Mouse (Mus musculus): Measurements from ENCODE around the gene Gm9736.

- TF ChIP-seq CTCF (IDR thresholded peaks at IDR 0.05; ENCODE audit: control insufficient read depth, insufficient read depth, low read length) (no peak), POLR2A (IDR thresholded peaks at IDR 0.05; ENCODE audit: borderline replicate concordance, control insufficient read depth, low read depth, low read length) (no peak)
These were observed 25.0 kb downstream of the Gm9736 start, which contains the start of gene Gm10100 for GRCm38 (mm10) chr10:77726186-77726585.

All from bone marrow, adult 2 months (tissue).